Mouse (Mus musculus) heart, embryonic 12.5 days (tissue): ENCODE data around the gene Zdhhc18. TPM values are rescaled to one million over a fixed set of nuclear protein-coding genes. Genes with fewer than 3 reads are reported as not detected.
A peak's percentile ranks its signal among the peaks of the same experiment; 100 is the strongest.

ENCODE experiments used
- ATAC-seq: fragments of 200-750 bp; cut with Nextera tagmentation; 2 replicates; pipeline ENCODE4 v1.8.0; 2017; ENCODE audit warnings: moderate TSS enrichment, moderate library complexity; ENCODE audit not compliant: insufficient number of reproducible peaks, low FRiP score
- H3K27ac ChIP-seq: fragments of 300-500 bp; sonication (generic); 2 replicates; pipeline ENCODE4 v1.5.1; 2016; ENCODE audit warnings: mild to moderate bottlenecking, moderate library complexity; ENCODE audit not compliant: poor library complexity, severe bottlenecking
- H3K27me3 ChIP-seq: fragments of 300-500 bp; sonication (generic); replicated peaks from 2 replicates; pipeline ENCODE4 v1.6.1; 2016; ENCODE audit warnings: mild to moderate bottlenecking, moderate library complexity
- H3K36me3 ChIP-seq: fragments of 300-500 bp; sonication (generic); 2 replicates; pipeline ENCODE4 v1.6.1; 2016; ENCODE audit warnings: mild to moderate bottlenecking, moderate library complexity
- H3K4me1 ChIP-seq: fragments of 300-500 bp; sonication (generic); replicated peaks from 2 replicates; pipeline ENCODE4 v1.6.1; 2016; ENCODE audit warnings: mild to moderate bottlenecking
- H3K4me2 ChIP-seq: fragments of 300-500 bp; sonication (generic); 2 replicates; pipeline ENCODE4 v1.6.1; 2016; ENCODE audit warnings: mild to moderate bottlenecking, moderate library complexity
- H3K4me3 ChIP-seq: fragments of 300-500 bp; sonication (generic); 2 replicates; pipeline ENCODE4 v1.5.1; 2016; ENCODE audit warnings: mild to moderate bottlenecking
- H3K9ac ChIP-seq: fragments of 300-500 bp; sonication (generic); 2 replicates; pipeline ENCODE4 v1.6.1; 2016; ENCODE audit warnings: mild to moderate bottlenecking, moderate library complexity
- H3K9me3 ChIP-seq: fragments of 300-500 bp; sonication (generic); replicated peaks from 2 replicates; pipeline ENCODE4 v1.6.1; 2016; ENCODE audit warnings: mild to moderate bottlenecking, moderate library complexity
- WGBS: fragments of 180-500 bp; shearing (Covaris S2); methylation state at CpG from one replicate; pipeline ENCODE4 v1.1.7; 2016; 5-methylcytosine and 5-hydroxymethylcytosine counted together
- polyA plus RNA-seq: library from polyadenylated mRNA; unstranded; fragments of >200 nt; fragmentation: Nextera tagmentation; extraction: Ambion mirVana; gene quantifications from 2 replicates; pipeline ENCODE4 v1.2.1, GENCODE M21; 2016

The Zdhhc18 gene
- polyA plus RNA-seq, 1 experiment from 2014 or later = 3.5 TPM

GRCm38 (mm10) chr4:133601721-133602218 lies 48.2 kb downstream of the Zdhhc18 start, which contains the start of gene Sfn:
TSS of gene Sfn (minus strand) at chr4:133602168.
- Histone ChIP-seq H3K9me3 (no peaks in the 10 kb centered on the region), H3K27ac (no peak within 1 kb of the TSS), H3K9ac (peak within 1 kb of the TSS; percentile 48; the same call in 1 of the 2 replicates), H3K4me2 (peak within 1 kb of the TSS; percentile 61), H3K36me3 (peaks cover 22% of the 10 kb centered on the region), H3K27me3 (peaks cover 52% of the 10 kb centered on the region), H3K4me1 (peaks cover 16% of the 10 kb centered on the region), H3K4me3 (peak within 1 kb of the TSS; percentile 35)
- no peak for ATAC-seq
- WGBS = 2% methylated on average over 16 of the region's 16 CpGs

GRCm38 (mm10) chr4:133600306-133600705 lies 49.6 kb downstream of the Zdhhc18 start:
- Histone ChIP-seq H3K4me2 (peak overlapping the region; percentile 91), H3K36me3 (peaks cover 15% of the 10 kb centered on the region), H3K4me1 (peaks cover 20% of the 10 kb centered on the region), H3K9me3 (no peaks in the 10 kb centered on the region), H3K4me3 (peak overlapping the region; percentile 60), H3K9ac (0 out of 2 replicates have a peak overlapping the region, but pooled peaks have one; percentile 78), H3K27me3 (peaks cover 52% of the 10 kb centered on the region), H3K27ac (no peak overlapping the region)
- 16% methylated on average over 9 of the region's 9 CpGs for WGBS
- no peak for ATAC-seq

- H3K27me3 ChIP-seq = peaks cover 52% of the 10 kb centered on the region
Observed at GRCm38 (mm10) chr4:133599571-133600073, 50.3 kb downstream of the Zdhhc18 start.

GRCm38 (mm10) chr4:133599116-133599515 lies 50.8 kb downstream of the Zdhhc18 start:
- H3K4me2 ChIP-seq = peak overlapping the region; percentile 91
- H3K36me3 ChIP-seq = peaks cover 10% of the 10 kb centered on the region
- H3K27ac ChIP-seq = no peak overlapping the region
- H3K4me3 ChIP-seq = peak overlapping the region; percentile 60
- H3K27me3 ChIP-seq = peaks cover 51% of the 10 kb centered on the region
- ATAC-seq = no peak
- H3K4me1 ChIP-seq = peaks cover 24% of the 10 kb centered on the region
- peak overlapping the region; percentile 78 for H3K9ac ChIP-seq
- no peaks in the 10 kb centered on the region for H3K9me3 ChIP-seq
- WGBS = 14% methylated on average over 7 of the region's 7 CpGs

More at GRCm38 (mm10) chr4:133599571-133600073, 50.3 kb downstream of the Zdhhc18 start:
- H3K9me3 ChIP-seq = no peaks in the 10 kb centered on the region
- H3K27ac ChIP-seq = no peak overlapping the region
- H3K4me3 ChIP-seq = peak overlapping the region; percentile 60
- H3K9ac ChIP-seq = peak overlapping the region; percentile 78
- WGBS = under 1% methylated on average over 47 of the region's 50 CpGs
- H3K36me3 ChIP-seq = peaks cover 13% of the 10 kb centered on the region
- H3K4me1 ChIP-seq = peaks cover 24% of the 10 kb centered on the region
- ATAC-seq = peak; percentile 93
- H3K4me2 ChIP-seq = peak overlapping the region; percentile 91

- Histone ChIP-seq H3K36me3 (peaks cover 5% of the 10 kb centered on the region; the same call in 1 of the 2 replicates), H3K9ac (no peak overlapping the region), H3K4me3 (no peak overlapping the region), H3K27me3 (peaks cover 46% of the 10 kb centered on the region), H3K4me2 (peak overlapping the region; percentile 91; the same call in 1 of the 2 replicates), H3K9me3 (no peaks in the 10 kb centered on the region), H3K27ac (no peak overlapping the region), H3K4me1 (peaks cover 24% of the 10 kb centered on the region)
- no peak for ATAC-seq
- 44% methylated on average over 4 of the region's 4 CpGs for WGBS
Observed at GRCm38 (mm10) chr4:133598616-133599015, 51.3 kb downstream of the Zdhhc18 start.

GRCm38 (mm10) chr4:133596084-133596483 lies 53.9 kb downstream of the Zdhhc18 start:
- H3K4me3 ChIP-seq = no peak overlapping the region
- 82% methylated on average over 6 of the region's 6 CpGs for WGBS

GRCm38 (mm10) chr4:133595538-133595937 lies 54.4 kb downstream of the Zdhhc18 start:
- H3K9me3 ChIP-seq = no peaks in the 10 kb centered on the region
- H3K27ac ChIP-seq = no peak overlapping the region
- H3K4me3 ChIP-seq = no peak overlapping the region
- peaks cover 14% of the 10 kb centered on the region for H3K36me3 ChIP-seq
- WGBS = 42% methylated on average over 7 of the region's 7 CpGs
- peak overlapping the region; percentile 18; the same call in 1 of the 2 replicates for H3K4me2 ChIP-seq
- no peak overlapping the region for H3K9ac ChIP-seq
- ATAC-seq = no peak
- H3K27me3 ChIP-seq = peaks cover 18% of the 10 kb centered on the region
- peaks cover 18% of the 10 kb centered on the region for H3K4me1 ChIP-seq

More at GRCm38 (mm10) chr4:133596084-133596483, 53.9 kb downstream of the Zdhhc18 start:
- H3K9ac ChIP-seq = no peak overlapping the region
- H3K36me3 ChIP-seq = peaks cover 9% of the 10 kb centered on the region
- H3K27me3 ChIP-seq = peaks cover 21% of the 10 kb centered on the region
- H3K27ac ChIP-seq = no peak overlapping the region
- peaks cover 18% of the 10 kb centered on the region for H3K4me1 ChIP-seq
- no peaks in the 10 kb centered on the region for H3K9me3 ChIP-seq
- H3K4me2 ChIP-seq = no peak overlapping the region
- ATAC-seq = no peak

- H3K4me3 ChIP-seq = no peak overlapping the region
- H3K36me3 ChIP-seq = peaks cover 44% of the 10 kb centered on the region
- H3K27ac ChIP-seq = no peak overlapping the region
- H3K9me3 ChIP-seq = no peaks in the 10 kb centered on the region
- WGBS = 25% methylated on average over 7 of the region's 7 CpGs
- H3K4me2 ChIP-seq = no peak overlapping the region
- H3K27me3 ChIP-seq = no peaks in the 10 kb centered on the region
- peaks cover 7% of the 10 kb centered on the region for H3K4me1 ChIP-seq
- no peak for ATAC-seq
- no peak overlapping the region for H3K9ac ChIP-seq
Observed at GRCm38 (mm10) chr4:133592570-133592969, 57.4 kb downstream of the Zdhhc18 start.

- H3K36me3 ChIP-seq = peaks cover 68% of the 10 kb centered on the region
Observed at GRCm38 (mm10) chr4:133584059-133584951, 65.6 kb downstream of the Zdhhc18 start, which contains the start of gene Gpn2. TSS of gene Gpn2 (plus strand) at chr4:133584362.

GRCm38 (mm10) chr4:133583690-133584058 lies 66.3 kb downstream of the Zdhhc18 start:
- peak overlapping the region; percentile 98 for H3K4me3 ChIP-seq
- 0 out of 2 replicates have a peak, but pooled peaks have one; percentile 24 for ATAC-seq
- WGBS = 57% methylated on average over 6 of the region's 6 CpGs

More at GRCm38 (mm10) chr4:133584059-133584951, 65.6 kb downstream of the Zdhhc18 start, which contains the start of gene Gpn2:
- H3K4me1 ChIP-seq = peaks cover 15% of the 10 kb centered on the region
- peak; percentile 84 for ATAC-seq
- no peaks in the 10 kb centered on the region for H3K27me3 ChIP-seq
- no peaks in the 10 kb centered on the region for H3K9me3 ChIP-seq
- H3K9ac ChIP-seq = peak within 1 kb of the TSS; percentile 90
- peak within 1 kb of the TSS; percentile 72 for H3K27ac ChIP-seq
- peak within 1 kb of the TSS; percentile 100 for H3K4me2 ChIP-seq
- peak within 1 kb of the TSS; percentile 98 for H3K4me3 ChIP-seq
- under 1% methylated on average over 65 of the region's 65 CpGs for WGBS

GRCm38 (mm10) chr4:133577983-133578382 lies 72.0 kb downstream of the Zdhhc18 start:
- Histone ChIP-seq H3K4me3 (no peak overlapping the region), H3K27me3 (no peaks in the 10 kb centered on the region), H3K9ac (no peak overlapping the region), H3K4me2 (no peak overlapping the region), H3K36me3 (peaks cover 51% of the 10 kb centered on the region), H3K27ac (no peak overlapping the region), H3K4me1 (peaks cover 9% of the 10 kb centered on the region; the same call in 1 of the 2 replicates), H3K9me3 (no peaks in the 10 kb centered on the region)
- WGBS = 74% methylated on average over 12 of the region's 12 CpGs
- ATAC-seq = no peak

More at GRCm38 (mm10) chr4:133583690-133584058, 66.3 kb downstream of the Zdhhc18 start:
- Histone ChIP-seq H3K27me3 (no peaks in the 10 kb centered on the region), H3K9me3 (no peaks in the 10 kb centered on the region), H3K4me1 (peaks cover 15% of the 10 kb centered on the region), H3K9ac (peak overlapping the region; percentile 90), H3K4me2 (peak overlapping the region; percentile 100), H3K27ac (peak overlapping the region; percentile 72), H3K36me3 (peaks cover 68% of the 10 kb centered on the region)
